Mouse (Mus musculus) testis, postnatal 10 days (tissue): ENCODE measurements around the gene Letmd1.
"Not testable (repeated sequence)": the region's sequence is repeated elsewhere in the genome, so short reads cannot be mapped to it uniquely, and the experiment has no call there.

Source experiments
- DNase-seq: peaks from one replicate; pipeline ENCODE4 v3.0.0; 2021; ENCODE audit warnings: low spot score

Letmd1 gene

DNA sequence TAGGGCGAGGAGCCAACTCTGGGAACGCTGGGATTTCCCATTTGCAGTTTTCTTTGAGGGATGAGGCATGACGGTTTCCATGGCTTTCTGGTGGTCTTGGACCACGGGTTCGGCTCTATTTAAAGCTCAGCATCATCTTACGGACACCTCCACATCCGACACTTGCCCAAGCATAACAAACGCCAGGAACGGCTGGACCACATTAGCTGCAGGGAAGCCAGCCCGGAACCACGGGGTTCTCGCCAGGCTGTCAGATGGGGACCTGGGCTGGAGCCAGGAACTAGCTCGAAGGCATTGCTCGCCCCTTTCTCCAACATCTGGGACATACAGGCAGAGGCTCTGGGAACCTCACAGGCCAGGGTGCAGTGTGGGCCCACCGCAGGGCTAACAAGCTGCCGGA, 17.6 kb upstream of the Letmd1 start:
- peak; percentile 63 for DNase-seq

DNA sequence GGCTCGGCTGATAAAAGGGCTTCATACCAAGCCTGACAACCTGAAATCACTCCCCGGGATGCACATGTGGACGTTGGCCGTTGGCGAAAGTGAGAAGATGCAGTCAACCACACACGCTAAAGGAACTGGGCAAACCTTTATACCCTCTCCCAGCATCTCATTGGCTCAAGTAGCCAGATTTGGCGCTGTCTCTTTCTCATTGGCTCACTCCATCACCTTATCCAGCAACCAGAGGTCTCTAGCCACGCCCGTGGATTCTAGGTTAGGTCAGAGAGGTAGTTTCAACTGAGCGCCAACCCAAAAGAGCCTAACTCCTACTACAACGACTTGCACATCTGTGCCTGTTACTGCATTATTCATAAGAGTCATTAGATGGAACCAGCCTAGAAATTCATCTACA, 16.3 kb upstream of the Letmd1 start:
- DNase-seq, result no peak

GRCm38 (mm10) chr15:100456356-100456991, 12.3 kb upstream of the Letmd1 start:
- no peak for DNase-seq

GRCm38 (mm10) chr15:100457340-100457739, 11.5 kb upstream of the Letmd1 start:
- peak; percentile 90 for DNase-seq

DNA sequence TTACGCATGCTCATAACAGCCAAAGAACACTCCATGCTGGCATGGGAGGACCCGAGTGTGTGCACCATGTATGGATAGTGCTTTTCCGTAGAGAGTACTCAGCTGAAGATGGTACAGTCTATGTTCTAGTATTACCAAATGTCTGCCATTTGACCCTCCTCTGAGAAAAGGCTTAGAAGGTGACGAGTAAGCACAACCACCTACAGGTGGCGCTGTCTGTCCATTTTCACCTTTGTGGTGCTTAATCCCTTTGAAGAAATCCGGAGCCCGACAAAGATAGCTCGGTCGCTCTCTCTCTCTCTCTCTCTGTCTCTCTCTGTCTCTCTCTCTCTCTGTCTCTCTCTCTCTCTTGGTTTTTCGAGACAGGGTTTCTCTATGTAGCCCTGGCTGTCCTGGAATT, 10.8 kb upstream of the Letmd1 start:
- peak; percentile 83 for DNase-seq

- no peak for DNase-seq
Observed at GRCm38 (mm10) chr15:100460942-100461341, 7.9 kb upstream of the Letmd1 start.

DNA sequence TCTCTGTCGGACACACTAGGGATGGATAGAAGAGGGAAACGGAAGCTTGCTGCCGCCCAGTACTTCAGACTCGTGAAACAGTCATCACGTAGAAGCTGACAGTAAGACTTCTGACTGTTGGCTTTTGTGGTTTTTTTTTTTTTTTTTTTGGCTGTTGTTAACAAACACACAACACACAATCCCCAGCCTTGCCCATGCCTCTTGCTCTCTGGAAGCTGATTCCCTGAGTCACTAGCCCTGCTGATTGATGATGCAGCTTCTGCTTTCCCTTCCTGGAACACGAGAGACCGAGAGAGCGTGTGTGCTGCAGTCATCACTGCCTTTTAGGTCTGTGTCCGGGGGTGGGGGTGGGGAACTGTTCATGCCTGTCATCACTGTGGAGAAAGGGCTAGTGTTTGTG, 7.2 kb upstream of the Letmd1 start:
- DNase-seq, result no peak

DNA sequence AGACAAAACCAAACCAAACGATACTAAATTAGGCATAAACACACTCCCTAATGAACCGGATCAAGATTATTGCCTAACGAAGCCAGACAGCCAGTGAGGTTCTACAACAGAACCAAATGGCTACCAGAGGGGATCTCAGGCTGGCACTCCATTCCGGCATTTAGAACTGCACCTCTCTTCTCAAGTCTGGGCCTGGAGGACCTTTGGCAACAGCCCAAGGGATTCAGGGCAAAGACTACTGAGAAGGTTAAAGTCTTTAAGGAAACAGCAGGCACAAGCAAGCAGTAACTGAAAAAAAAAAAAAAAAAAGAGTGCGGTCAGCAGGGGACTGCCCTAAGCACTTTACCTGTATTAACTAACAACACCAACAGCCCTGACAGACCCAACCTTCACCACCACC, 6.7 kb upstream of the Letmd1 start:
- no peak for DNase-seq

DNA sequence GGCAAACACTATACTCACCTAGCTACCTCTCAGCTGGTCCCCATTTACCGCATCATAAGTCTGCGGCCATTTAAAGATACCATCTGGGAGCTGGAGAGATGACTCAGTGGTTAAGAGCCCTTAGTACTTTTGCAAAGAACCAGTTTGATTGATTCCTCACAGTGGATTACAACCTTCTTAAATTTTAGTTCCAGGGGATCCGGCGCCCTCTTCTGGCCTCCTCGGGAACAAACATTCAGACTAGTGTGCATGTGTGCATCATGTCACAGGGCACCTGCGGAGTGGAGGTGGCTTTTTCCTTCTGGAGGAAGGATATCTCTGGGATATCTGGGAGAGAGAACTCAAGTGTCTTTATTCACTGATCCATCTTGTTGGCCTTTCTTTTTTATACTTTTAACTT, 5.1 kb upstream of the Letmd1 start:
- DNase-seq, result peak; percentile 83

GRCm38 (mm10) chr15:100465432-100465831, 3.4 kb upstream of the Letmd1 start:
- no peak for DNase-seq

DNA sequence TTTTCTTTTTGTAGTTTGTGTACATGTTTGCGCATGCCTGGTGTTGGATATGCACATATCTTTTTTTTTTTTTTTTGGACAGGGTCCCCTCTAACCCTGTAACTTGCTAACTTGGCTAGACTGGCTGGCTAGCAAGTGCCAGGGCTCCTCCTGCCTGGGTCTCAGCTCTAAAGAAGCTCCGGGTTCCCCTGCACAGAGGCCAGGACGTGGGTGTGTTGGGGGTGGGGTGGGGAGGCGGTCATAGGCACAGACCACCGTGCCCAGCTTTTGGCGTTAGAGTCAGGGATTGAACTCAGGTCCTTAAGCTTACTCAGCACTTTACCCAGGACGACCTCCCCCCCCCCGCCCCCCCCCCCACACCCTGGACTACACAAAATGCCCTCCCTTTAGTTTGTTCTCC, 1.1 kb upstream of the Letmd1 start:
- no peak for DNase-seq

DNA sequence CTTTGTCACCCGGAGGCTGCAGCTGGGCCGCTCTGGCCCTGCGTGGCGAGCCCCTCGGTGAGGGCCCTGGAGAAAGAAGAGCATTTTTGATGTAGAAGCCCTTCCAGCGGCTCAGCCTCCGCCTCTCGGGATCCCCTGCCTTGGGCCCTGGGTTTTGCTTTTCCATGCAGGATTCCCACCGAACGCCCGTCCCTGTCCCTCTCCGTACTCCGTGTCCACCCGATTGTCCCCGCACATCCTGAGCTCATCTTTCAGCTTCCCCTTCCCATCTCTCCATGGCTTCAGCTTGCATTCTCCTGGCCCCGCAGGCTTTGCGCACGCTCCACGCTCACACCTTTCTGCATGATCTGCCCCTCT, 344 bp downstream of the Letmd1 start:
- no peak for DNase-seq

DNA sequence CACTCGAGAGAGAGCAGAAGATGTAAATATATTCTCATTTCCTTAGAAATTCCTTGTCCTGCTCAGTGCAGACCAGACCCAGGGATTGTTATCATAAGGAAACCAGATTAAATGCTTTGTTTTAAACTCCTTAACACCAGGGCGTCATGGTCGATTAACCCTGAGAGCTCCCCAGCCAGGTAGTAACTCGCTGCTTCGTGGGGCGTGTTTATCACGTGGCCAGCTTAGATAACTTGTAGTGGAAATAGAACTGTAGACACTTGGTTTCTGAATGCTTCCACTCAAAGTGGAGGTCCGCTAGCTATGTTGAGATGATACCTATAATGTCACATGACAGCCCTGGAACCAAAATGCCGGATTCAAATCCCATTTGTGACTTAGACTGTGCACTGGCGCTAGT, 1.2 kb downstream of the Letmd1 start:
- DNase-seq, result no peak

- DNase-seq, result no peak
Observed at GRCm38 (mm10) chr15:100473926-100474503, 5.2 kb downstream of the Letmd1 start.

DNA sequence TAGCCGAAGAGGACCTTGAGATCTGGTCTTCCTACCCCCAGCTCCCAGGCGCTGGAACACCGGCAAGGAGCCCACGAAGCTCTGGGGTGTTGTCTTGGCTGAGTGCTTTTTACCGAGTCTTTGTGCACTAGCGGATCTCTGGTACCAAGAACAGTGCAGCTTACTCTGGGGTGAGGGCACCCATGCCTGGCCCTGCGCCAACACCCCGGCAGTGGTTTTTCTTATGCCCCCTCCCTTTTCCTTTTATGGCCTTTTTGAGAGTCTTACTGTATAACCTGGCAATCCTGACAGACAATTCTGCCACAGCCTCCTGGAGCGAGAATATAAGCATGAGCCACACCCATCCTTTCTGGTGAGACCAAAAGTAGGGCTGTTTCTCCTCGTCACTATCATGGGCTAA, 9.5 kb downstream of the Letmd1 start:
- no peak for DNase-seq

- no peak for DNase-seq
Observed at GRCm38 (mm10) chr15:100478925-100479324, 10.1 kb downstream of the Letmd1 start.

- no peak for DNase-seq
Observed at GRCm38 (mm10) chr15:100485576-100485975, 16.8 kb downstream of the Letmd1 start.

DNA sequence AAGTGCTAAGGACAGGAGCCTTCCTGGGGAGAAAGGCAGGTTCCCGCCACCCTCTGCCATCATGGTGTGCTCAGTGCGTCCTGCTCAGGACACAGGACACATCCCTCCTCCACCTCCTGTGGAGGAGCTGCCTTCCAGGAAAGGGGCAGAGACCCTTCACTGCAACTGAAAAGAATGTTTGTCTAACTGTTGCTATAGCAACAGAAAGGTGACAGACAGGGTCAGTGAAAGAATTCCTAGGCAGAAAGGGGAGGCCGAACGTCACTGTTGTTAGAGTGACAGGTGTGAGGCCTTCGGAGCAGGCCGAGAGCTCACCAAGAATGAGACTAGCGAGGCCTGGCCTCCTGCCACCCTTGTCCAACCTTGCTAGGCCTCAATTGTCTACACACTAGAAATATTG, 17.6 kb downstream of the Letmd1 start:
- no peak for DNase-seq

- DNase-seq, result no peak
Observed at GRCm38 (mm10) chr15:100487050-100487449, 18.2 kb downstream of the Letmd1 start.

- not testable (repeated sequence) for DNase-seq
Observed at GRCm38 (mm10) chr15:100488297-100488696, 19.5 kb downstream of the Letmd1 start.

- no peak for DNase-seq
Observed at GRCm38 (mm10) chr15:100489263-100489662, 20.4 kb downstream of the Letmd1 start.

- no peak for DNase-seq
Observed at GRCm38 (mm10) chr15:100491966-100492365, 23.1 kb downstream of the Letmd1 start.

GRCm38 (mm10) chr15:100494647-100495046, 25.8 kb downstream of the Letmd1 start:
- peak; percentile 75 for DNase-seq

DNA sequence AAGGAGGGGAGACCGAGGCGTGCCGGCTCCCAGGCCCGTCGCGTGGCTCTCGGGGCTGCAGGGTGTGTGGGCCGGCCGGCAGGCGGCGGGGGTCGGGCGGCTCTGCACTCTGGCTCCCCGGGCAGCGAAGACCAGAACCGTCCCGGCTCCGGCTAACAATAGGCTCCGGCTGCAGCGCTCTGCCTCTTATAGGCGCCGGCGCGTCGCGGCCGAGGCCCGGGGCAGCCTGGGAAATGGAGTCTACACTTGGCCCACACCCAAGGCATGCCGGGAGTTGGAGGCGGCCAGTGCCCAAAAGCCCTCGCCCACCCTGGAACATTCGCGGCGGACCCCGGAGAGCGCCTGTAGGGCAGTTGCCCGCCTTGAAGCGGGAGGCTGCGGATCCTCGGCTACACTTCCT, 26.3 kb downstream of the Letmd1 start, which contains the start of gene Csrnp2:
TSS of gene Csrnp2 (minus strand) at position 387 of the 400 bp plus-strand sequence.
- peak; percentile 93 for DNase-seq
